Mouse (Mus musculus): ENCODE measurements at regions not wholly inside any gene's neighbourhood (a gene's known extent, or its start where the extent isn't known, plus 50 kb on each side); places are given as distances from the start of the nearest gene placed in this dataset.

DNA sequence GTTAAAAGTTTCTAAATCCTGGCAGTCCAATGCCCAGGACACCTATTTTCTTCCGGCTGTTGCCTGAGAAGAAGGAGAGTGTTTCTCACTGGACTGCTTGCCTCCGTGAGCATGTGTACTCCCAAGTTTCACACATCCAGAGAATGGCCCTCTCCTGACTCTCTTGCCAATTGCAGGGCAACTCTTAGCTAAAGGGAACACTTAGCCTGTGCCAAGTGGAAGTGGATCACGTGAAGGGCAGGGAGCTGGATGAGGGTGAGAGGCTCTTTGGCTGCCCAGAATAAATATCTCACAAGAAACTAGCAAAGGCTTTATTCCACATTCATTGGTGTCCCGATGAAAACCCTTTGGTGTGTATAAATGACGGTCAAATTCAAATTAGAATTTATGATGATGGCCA lies 164.1 kb downstream of the Mid1ip1 start:
- TF ChIP-seq CTCF (IDR thresholded peaks at IDR 0.05; ENCODE audit: extremely low read depth, insufficient read depth, insufficient read length, insufficient replicate concordance) (no peak), POLR2A (IDR thresholded peaks at IDR 0.05; ENCODE audit: low read depth, low read length) (no peak)

All from spleen, adult 2 months (tissue).